Mouse (Mus musculus): Measurements from ENCODE around the gene Tbc1d21.

GRCm38 (mm10) chr9:58373912-58374431 is 3.7 kb upstream of the Tbc1d21 start:
- TF ChIP-seq CTCF (IDR thresholded peaks at IDR 0.05; ENCODE audit: borderline replicate concordance, insufficient read depth, low read depth, low read length): no peak
- no peak for TF ChIP-seq POLR2A (IDR thresholded peaks at IDR 0.05; ENCODE audit: borderline replicate concordance, insufficient read depth, low read length)

All from cerebellum, adult 2 months (tissue).